Mouse (Mus musculus) lung, postnatal 0 days (tissue): ENCODE results near the gene Olfr8. TPM values are rescaled to one million over a fixed set of nuclear protein-coding genes. Genes with fewer than 3 reads are reported as not detected.
"Not testable (repeated sequence)": the region's sequence is repeated elsewhere in the genome, so short reads cannot be mapped to it uniquely, and the experiment has no call there.

ENCODE experiments used
- ATAC-seq: fragments of 200-750 bp; cut with Nextera tagmentation; 2 replicates; pipeline ENCODE4 v1.8.0; 2017; ENCODE audit warnings: moderate library complexity
- DNase-seq: peaks from one replicate; pipeline ENCODE4 v3.0.0-alpha.2; 2016; ENCODE audit warnings: low spot score
- H3K27ac ChIP-seq: fragments of 300-500 bp; sonication (generic); 2 replicates; pipeline ENCODE4 v1.5.1; 2014; ENCODE audit warnings: antibody characterized with exemption, mild to moderate bottlenecking, low read length, mixed read lengths
- H3K27me3 ChIP-seq: fragments of 300-500 bp; sonication (generic); replicated peaks from 2 replicates; pipeline ENCODE4 v1.6.1; 2014; ENCODE audit warnings: low read length, mixed read lengths; ENCODE audit not compliant: insufficient read depth
- H3K36me3 ChIP-seq: fragments of 300-500 bp; sonication (generic); 2 replicates; pipeline ENCODE4 v1.6.1; 2014; ENCODE audit warnings: low read length, mixed read lengths; ENCODE audit not compliant: insufficient read depth
- H3K4me1 ChIP-seq: fragments of 300-500 bp; sonication (generic); 2 replicates; pipeline ENCODE4 v1.6.1; 2014; ENCODE audit warnings: antibody characterized with exemption, low read depth, low read length, mixed read lengths; ENCODE audit not compliant: insufficient read depth
- H3K4me2 ChIP-seq: fragments of 300-500 bp; sonication (generic); replicated peaks from 2 replicates; pipeline ENCODE4 v1.6.1; 2014; ENCODE audit warnings: low read depth, mild to moderate bottlenecking, low read length, moderate library complexity, mixed read lengths
- H3K4me3 ChIP-seq: fragments of 300-500 bp; sonication (generic); 2 replicates; pipeline ENCODE4 v1.5.1; 2014; ENCODE audit warnings: low read depth, low read length
- H3K9ac ChIP-seq: fragments of 300-500 bp; sonication (generic); replicated peaks from 2 replicates; pipeline ENCODE4 v1.6.1; 2014; ENCODE audit warnings: low read depth, mild to moderate bottlenecking
- H3K9me3 ChIP-seq: fragments of 300-500 bp; sonication (generic); 2 replicates; pipeline ENCODE4 v1.6.1; 2016; ENCODE audit warnings: low read length, mixed read lengths
- CTCF ChIP-seq: IDR thresholded peaks from 2 replicates; pipeline ENCODE4 v1.5.1; 2016; ENCODE audit warnings: antibody characterized with exemption, mild to moderate bottlenecking
- EP300 ChIP-seq: IDR thresholded peaks from 2 replicates; pipeline ENCODE4 v1.6.1; 2016; ENCODE audit warnings: antibody characterized with exemption, mild to moderate bottlenecking, control low read depth
- WGBS: fragments of 180-500 bp; shearing (Covaris S2); extraction: QIAGEN DNeasy Blood & Tissue Kit; methylation state at CpG from one replicate; pipeline ENCODE4 v1.1.7; 2014; 5-methylcytosine and 5-hydroxymethylcytosine counted together
- polyA plus RNA-seq: library from polyadenylated mRNA; unstranded; fragments of >200 nt; fragmentation: Nextera tagmentation; extraction: Ambion mirVana; gene quantifications from 2 replicates; pipeline ENCODE4 v1.2.1, GENCODE M21; 2015

The Olfr8 gene
- not detected in 2 replicates for polyA plus RNA-seq

GRCm38 (mm10) chr10:78950336-78950735, at the start of gene Olfr8:
TSS of gene Olfr8 (plus strand) at chr10:78950636.
- not testable (repeated sequence) for H3K4me3 ChIP-seq, H3K9me3 ChIP-seq, DNase-seq, H3K9ac ChIP-seq, H3K27me3 ChIP-seq, H3K36me3 ChIP-seq, H3K27ac ChIP-seq, H3K4me2 ChIP-seq, H3K4me1 ChIP-seq, ATAC-seq
- WGBS: 75% methylated on average over 1 of the region's 1 CpGs

- not testable (repeated sequence) for ATAC-seq, H3K4me2 ChIP-seq, H3K4me1 ChIP-seq, H3K4me3 ChIP-seq, H3K9ac ChIP-seq, H3K27me3 ChIP-seq, DNase-seq, H3K36me3 ChIP-seq, H3K27ac ChIP-seq, H3K9me3 ChIP-seq
- 57% methylated on average over 1 of the region's 1 CpGs for WGBS
Measured at GRCm38 (mm10) chr10:78912871-78913270, 37.6 kb upstream of the Olfr8 start, which contains the start of gene Olfr1354. TSS of gene Olfr1354 (plus strand) at chr10:78913171.

- H3K4me3 ChIP-seq, ATAC-seq, H3K27ac ChIP-seq, H3K4me2 ChIP-seq, H3K9ac ChIP-seq, H3K9me3 ChIP-seq, DNase-seq, H3K27me3 ChIP-seq, H3K4me1 ChIP-seq, H3K36me3 ChIP-seq: not testable (repeated sequence)
Measured at GRCm38 (mm10) chr10:78963009-78963408, 12.6 kb downstream of the Olfr8 start, which contains the start of gene Olfr1353. TSS of gene Olfr1353 (plus strand) at chr10:78963309.

GRCm38 (mm10) chr10:78980750-78981149, 30.3 kb downstream of the Olfr8 start, which contains the start of gene Olfr1352:
TSS of gene Olfr1352 (plus strand) at chr10:78981050.
- no peaks in the 10 kb centered on the region for H3K9me3 ChIP-seq
- H3K4me3 ChIP-seq: no peak within 1 kb of the TSS
- no peak for TF ChIP-seq EP300
- no peak for TF ChIP-seq CTCF
- H3K9ac ChIP-seq: no peak within 1 kb of the TSS
- no peaks in the 10 kb centered on the region for H3K4me1 ChIP-seq
- H3K27me3 ChIP-seq: no peaks in the 10 kb centered on the region
- no peak for ATAC-seq
- DNase-seq: no peak
- no peak within 1 kb of the TSS for H3K27ac ChIP-seq
- H3K4me2 ChIP-seq: no peak within 1 kb of the TSS
- no peaks in the 10 kb centered on the region for H3K36me3 ChIP-seq

Other genes with a start within 250 kb of the Olfr8 start
- not detected in 2 replicates for gene Casp14, start 232.3 kb upstream of the Olfr8 start, polyA plus RNA-seq
- gene Ccdc105, start 197.6 kb upstream of the Olfr8 start, polyA plus RNA-seq: not detected in 2 replicates
- gene Slc1a6, start 170.1 kb upstream of the Olfr8 start, polyA plus RNA-seq: 0.36 and 0.41 TPM in 2 replicates
- not detected in 2 replicates for gene Olfr1356, start 98.5 kb upstream of the Olfr8 start, polyA plus RNA-seq
- gene Olfr1355, start 75.1 kb upstream of the Olfr8 start, polyA plus RNA-seq: not detected in 2 replicates
- gene Olfr1354, start 37.5 kb upstream of the Olfr8 start, polyA plus RNA-seq: not detected in 2 replicates
- not detected in 2 replicates for gene Olfr1353, start 12.7 kb downstream of the Olfr8 start, polyA plus RNA-seq
- gene Olfr1352, start 30.4 kb downstream of the Olfr8 start, polyA plus RNA-seq: not detected in 2 replicates
- not detected in 2 replicates for gene Olfr1351, start 61.8 kb downstream of the Olfr8 start, polyA plus RNA-seq
- not detected in 2 replicates for gene Olfr57, start 78.1 kb downstream of the Olfr8 start, polyA plus RNA-seq
- 15.8 and 16.4 TPM in 2 replicates for gene 2610008E11Rik, start 147.0 kb downstream of the Olfr8 start, polyA plus RNA-seq
- gene Vmn2r80, start 198.1 kb downstream of the Olfr8 start, polyA plus RNA-seq: not detected in 2 replicates